Mouse (Mus musculus): ENCODE measurements around the gene Gpalpp1. TPM values are rescaled to one million over a fixed set of nuclear protein-coding genes. Genes with fewer than 3 reads are reported as not detected.
A peak's percentile ranks its signal among the peaks of the same experiment; 100 is the strongest.

Gene Gpalpp1
- total and polyA plus RNA-seq, 3 experiments = 12.9 to 25.2 (median 20.2) TPM

DNA sequence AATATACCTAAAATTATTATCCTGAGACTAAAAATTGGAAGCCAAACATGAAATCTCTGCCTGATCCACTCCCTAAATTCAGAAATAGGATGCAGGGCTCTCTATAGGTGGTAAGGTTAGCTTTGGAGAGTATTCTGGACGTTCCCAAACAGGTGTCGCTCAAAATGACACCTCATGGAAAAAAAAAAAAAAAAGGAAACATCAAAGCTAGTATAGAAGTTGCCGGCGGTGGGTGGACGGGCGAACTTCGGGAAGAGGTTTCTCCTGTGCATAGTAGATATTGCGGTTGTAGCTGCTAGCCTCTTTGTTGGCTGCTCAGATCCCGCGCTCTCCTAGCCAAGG lies 41.2 kb upstream of the Gpalpp1 start:
- Histone ChIP-seq H3K9ac (ENCODE audit: insufficient read depth, low read depth) (peak overlapping the region; percentile 84), H3K36me3 (replicated peaks in 1 of 2; ENCODE audit: control insufficient read depth in 1 of 2, insufficient read depth in 1 of 2, low read length in 1 of 2) (no peaks in the 10 kb centered on the region), H3K9me3 (replicated peaks; ENCODE audit: low read length) (no peaks in the 10 kb centered on the region), H3K4me1 (ENCODE audit: control insufficient read depth in 1 of 2, insufficient read depth in 2 of 2) (peaks cover 16 to 45% of the 10 kb centered on the region in 2 experiments), H3K4me2 (ENCODE audit: insufficient read depth, low read depth, poor library complexity, severe bottlenecking) (peak overlapping the region; percentile 52), H3K79me2 (replicated peaks; ENCODE audit: control insufficient read depth, extremely low read depth, insufficient read depth, poor library complexity, severe bottlenecking) (no peaks in the 10 kb centered on the region), H3K27me3 (replicated peaks) (no peaks in the 10 kb centered on the region), H3K27ac (ENCODE audit: insufficient read depth, low read depth) (no peak overlapping the region), H3K4me3 (replicated peaks in 1 of 3; ENCODE audit: low read depth in 2 of 3, low read length in 2 of 3, poor library complexity in 1 of 3) (peak overlapping the region; percentile 79 to 92 (median 91))
- no peak for DNase-seq (ENCODE audit: extremely low read depth)
- in situ Hi-C loops (cut with MboI; ENCODE audit: low pct_ligation_motif_present, low pct_unique_long_range_greater_than_20kb, low sequenced_read_pairs) = loop anchor here (5.0 to 25.0 kb wide), 2 partner anchors 321 to 861 kb away; no protein-coding TSS in a partner anchor
- dilution Hi-C loops (cut with MboI; ENCODE audit: extremely low pct_ligation_motif_present, extremely low pct_unique_long_range_greater_than_20kb, low sequenced_read_pairs) = no loop called here
- TF ChIP-seq ZNF384 (IDR thresholded peaks at IDR 0.05; ENCODE audit: low read depth, low read length) = peak; percentile 87
- TF ChIP-seq CHD1 (IDR thresholded peaks at IDR 0.05; ENCODE audit: low read depth, low read length) = peak; percentile 74; the same call in 1 of the 2 replicates
- no peak for TF ChIP-seq CTCF (conservative IDR thresholded peaks at IDR 0.05 in 1 of 2, IDR thresholded peaks at IDR 0.05 in 1 of 2; ENCODE audit: low read depth in 2 of 2, low read length in 2 of 2)

DNA sequence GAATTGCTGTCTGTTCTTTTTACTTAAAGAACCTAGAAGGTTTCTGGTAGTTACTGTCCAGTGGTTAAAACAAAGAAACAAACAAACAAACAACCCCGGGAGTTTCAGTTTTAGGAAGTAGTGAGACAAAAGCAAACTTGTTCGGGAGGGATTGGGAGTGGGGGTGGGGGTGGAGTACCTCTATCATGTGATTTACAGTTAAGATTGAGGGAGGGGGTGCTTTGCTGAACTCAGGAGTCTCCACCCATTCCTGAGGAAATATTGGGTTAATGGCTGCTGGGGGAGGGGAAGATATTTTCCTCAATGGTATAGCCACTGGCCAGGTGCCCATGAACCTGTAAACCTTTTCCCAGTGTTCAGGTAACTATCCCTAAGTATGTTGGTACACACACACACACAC lies 40.5 kb upstream of the Gpalpp1 start:
- no peak for DNase-seq (ENCODE audit: extremely low read depth)
- Histone ChIP-seq H3K9ac (ENCODE audit: insufficient read depth, low read depth) (no peak overlapping the region), H3K4me1 (ENCODE audit: control insufficient read depth in 1 of 2, insufficient read depth in 2 of 2) (peaks cover 16 to 46% of the 10 kb centered on the region in 2 experiments), H3K27me3 (replicated peaks) (no peaks in the 10 kb centered on the region), H3K36me3 (replicated peaks in 1 of 2; ENCODE audit: control insufficient read depth in 1 of 2, insufficient read depth in 1 of 2, low read length in 1 of 2) (no peaks in the 10 kb centered on the region), H3K27ac (ENCODE audit: insufficient read depth, low read depth) (no peak overlapping the region), H3K79me2 (replicated peaks; ENCODE audit: control insufficient read depth, extremely low read depth, insufficient read depth, poor library complexity, severe bottlenecking) (no peaks in the 10 kb centered on the region), H3K9me3 (replicated peaks; ENCODE audit: low read length) (no peaks in the 10 kb centered on the region), H3K4me3 (replicated peaks in 1 of 3; ENCODE audit: low read depth in 2 of 3, low read length in 2 of 3, poor library complexity in 1 of 3) (no peak overlapping the region), H3K4me2 (ENCODE audit: insufficient read depth, low read depth, poor library complexity, severe bottlenecking) (no peak overlapping the region)
- in situ Hi-C loops (cut with MboI; ENCODE audit: low pct_ligation_motif_present, low pct_unique_long_range_greater_than_20kb, low sequenced_read_pairs) = loop anchor here (5.0 to 25.0 kb wide), 2 partner anchors 321 to 861 kb away; no protein-coding TSS in a partner anchor
- dilution Hi-C loops (cut with MboI; ENCODE audit: extremely low pct_ligation_motif_present, extremely low pct_unique_long_range_greater_than_20kb, low sequenced_read_pairs) = no loop called here
- no peak for TF ChIP-seq SMC3 (IDR thresholded peaks at IDR 0.05; ENCODE audit: low read depth, low read length)
- no peak for TF ChIP-seq CHD1 (IDR thresholded peaks at IDR 0.05; ENCODE audit: low read depth, low read length)
- no peak for TF ChIP-seq MYC (IDR thresholded peaks at IDR 0.05; ENCODE audit: low read depth, low read length)
- TF ChIP-seq RCOR1 (conservative IDR thresholded peaks at IDR 0.05; ENCODE audit: low read depth, low read length) = no peak
- TF ChIP-seq MAZ (IDR thresholded peaks at IDR 0.05; ENCODE audit: low read depth, low read length) = no peak
- no peak for TF ChIP-seq JUND (conservative IDR thresholded peaks at IDR 0.05; ENCODE audit: low read depth, low read length)
- TF ChIP-seq MEF2A (IDR thresholded peaks at IDR 0.05; ENCODE audit: borderline replicate concordance, low read depth, low read length) = no peak
- no peak for TF ChIP-seq NELFE (IDR thresholded peaks at IDR 0.05; ENCODE audit: low read depth, low read length)
- no peak for TF ChIP-seq MAX (IDR thresholded peaks at IDR 0.05; ENCODE audit: low read length)
- no peak for TF ChIP-seq ZC3H11A (IDR thresholded peaks at IDR 0.05; ENCODE audit: low read depth, low read length)
- TF ChIP-seq RAD21 (IDR thresholded peaks at IDR 0.05; ENCODE audit: low read depth, low read length) = no peak
- TF ChIP-seq TCF12 (IDR thresholded peaks at IDR 0.05; ENCODE audit: low read depth, low read length) = no peak
- TF ChIP-seq SIN3A (IDR thresholded peaks at IDR 0.05; ENCODE audit: low read length) = no peak
- no peak for TF ChIP-seq ZNF384 (IDR thresholded peaks at IDR 0.05; ENCODE audit: low read depth, low read length)
- no peak for TF ChIP-seq TBP (conservative IDR thresholded peaks at IDR 0.05; ENCODE audit: low read depth, low read length)
- TF ChIP-seq HCFC1 (IDR thresholded peaks at IDR 0.05; ENCODE audit: low read depth, low read length) = no peak
- TF ChIP-seq POLR2A (IDR thresholded peaks at IDR 0.05; ENCODE audit: low read depth, low read length) = no peak
- TF ChIP-seq EP300 (IDR thresholded peaks at IDR 0.05; ENCODE audit: low read length) = no peak
